Mouse (Mus musculus): ENCODE measurements around the gene Ciz1. TPM values are rescaled to one million over a fixed set of nuclear protein-coding genes. Genes with fewer than 3 reads are reported as not detected.

Ciz1 gene
- polyA plus RNA-seq, 1 experiment, result 252 TPM

DNA sequence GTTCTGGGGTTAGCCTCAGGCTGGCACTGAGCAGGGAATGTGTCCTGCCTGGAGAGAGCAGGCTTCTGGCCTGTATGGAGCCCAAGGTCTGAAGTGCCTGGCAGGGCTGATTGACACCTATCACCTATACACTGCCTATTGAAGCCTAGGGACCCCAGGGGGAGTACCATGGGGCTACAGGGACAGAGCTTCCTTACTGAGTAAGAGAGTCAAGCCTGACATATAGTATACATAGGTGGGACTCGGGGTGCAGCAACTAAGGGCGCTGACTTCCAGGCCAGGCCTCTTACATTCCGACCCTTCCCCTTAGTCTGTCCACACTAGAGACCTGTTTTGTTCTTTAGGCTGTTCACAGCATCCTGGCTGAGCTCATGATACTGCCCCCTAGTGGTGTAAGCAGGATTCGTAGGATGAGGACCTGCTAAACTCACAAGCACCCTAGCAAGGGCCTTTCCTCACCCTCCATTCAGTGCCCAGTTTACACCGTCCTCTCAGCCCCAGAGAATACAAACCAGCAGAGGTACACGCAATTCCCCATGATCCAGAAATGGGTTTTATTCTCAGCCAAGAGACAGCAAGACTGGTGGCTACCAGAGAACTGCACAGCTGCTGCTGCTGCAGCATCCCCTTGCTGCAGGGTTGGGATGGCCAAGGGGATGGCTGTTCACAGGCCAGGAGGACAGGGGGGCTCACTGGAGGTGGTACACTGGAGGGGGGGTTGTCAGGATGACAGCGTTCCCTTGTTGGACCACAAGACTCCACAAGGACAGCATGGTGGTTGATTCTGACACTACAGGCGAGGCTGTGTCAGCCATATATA is 44.0 kb upstream of the Ciz1 start:
- Histone ChIP-seq H3K36me3 (ENCODE audit: control insufficient read depth, insufficient read depth, low read length) (peaks cover 22% of the 10 kb centered on the region), H3K4me1 (ENCODE audit: control insufficient read depth, insufficient read depth, insufficient read length) (peaks cover 14% of the 10 kb centered on the region), H3K4me3 (ENCODE audit: extremely low read depth, insufficient read depth, insufficient read length) (no peak overlapping the region), H3K27me3 (ENCODE audit: control insufficient read depth, insufficient read depth, low read length) (peaks cover 10% of the 10 kb centered on the region), H3K27ac (ENCODE audit: insufficient read depth, low read length) (no peak overlapping the region)
- peak; percentile 19 to 42 for DNase-seq (ENCODE audit: low read depth in 1 of 2, low spot score in 2 of 2)
- 73% methylated on average over 8 of the region's 8 CpGs for WGBS
- TF ChIP-seq POLR2A (IDR thresholded peaks at IDR 0.05; ENCODE audit: low read depth, low read length) (no peak), CTCF (IDR thresholded peaks at IDR 0.05; ENCODE audit: extremely low read depth, insufficient read depth, insufficient read length, insufficient replicate concordance) (no peak)

DNA sequence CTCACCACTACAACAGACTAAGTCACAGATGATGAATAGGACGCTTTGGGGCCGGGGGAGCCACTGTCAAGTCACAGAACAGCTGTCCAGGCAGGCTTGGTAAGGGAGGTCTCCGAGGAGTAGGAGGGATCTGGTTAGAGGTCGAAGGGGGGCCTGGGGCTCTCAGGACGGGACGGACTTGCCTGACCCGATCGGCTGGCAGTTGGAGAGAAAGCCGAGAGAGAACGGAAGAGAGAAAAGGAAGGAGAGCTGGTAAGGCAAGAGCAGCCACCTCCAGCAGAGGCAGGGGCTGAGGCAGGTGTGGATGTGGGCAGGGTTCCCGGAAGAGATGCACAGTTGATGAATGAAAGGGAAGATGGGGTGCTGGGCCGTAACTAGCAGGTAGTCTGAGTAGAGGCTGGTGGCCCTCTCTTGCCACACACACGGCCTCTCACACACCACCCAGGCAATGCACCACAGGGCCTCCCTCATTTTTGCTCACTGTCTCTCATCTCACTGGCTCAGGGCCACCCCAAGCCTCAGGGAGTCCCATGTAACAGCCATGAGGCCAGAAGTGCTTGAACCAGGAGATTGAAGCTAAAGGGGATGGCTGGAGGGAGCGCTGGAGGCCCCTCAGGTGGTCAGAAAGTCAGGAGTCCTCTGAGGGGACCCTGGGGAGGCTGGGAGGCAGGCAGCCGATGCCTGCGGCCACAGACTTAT is 43.1 kb upstream of the Ciz1 start:
- Histone ChIP-seq H3K4me1 (ENCODE audit: control insufficient read depth, insufficient read depth, insufficient read length) (peaks cover 14% of the 10 kb centered on the region), H3K4me3 (ENCODE audit: extremely low read depth, insufficient read depth, insufficient read length) (no peak overlapping the region), H3K36me3 (ENCODE audit: control insufficient read depth, insufficient read depth, low read length) (peaks cover 15% of the 10 kb centered on the region), H3K27ac (ENCODE audit: insufficient read depth, low read length) (no peak overlapping the region), H3K27me3 (ENCODE audit: control insufficient read depth, insufficient read depth, low read length) (peaks cover 10% of the 10 kb centered on the region)
- 89% methylated on average over 16 of the region's 16 CpGs for WGBS
- DNase-seq (ENCODE audit: low read depth in 1 of 2, low spot score in 2 of 2), result no peak
- TF ChIP-seq POLR2A (IDR thresholded peaks at IDR 0.05; ENCODE audit: low read depth, low read length), result no peak
- no peak for TF ChIP-seq CTCF (IDR thresholded peaks at IDR 0.05; ENCODE audit: extremely low read depth, insufficient read depth, insufficient read length, insufficient replicate concordance)

DNA sequence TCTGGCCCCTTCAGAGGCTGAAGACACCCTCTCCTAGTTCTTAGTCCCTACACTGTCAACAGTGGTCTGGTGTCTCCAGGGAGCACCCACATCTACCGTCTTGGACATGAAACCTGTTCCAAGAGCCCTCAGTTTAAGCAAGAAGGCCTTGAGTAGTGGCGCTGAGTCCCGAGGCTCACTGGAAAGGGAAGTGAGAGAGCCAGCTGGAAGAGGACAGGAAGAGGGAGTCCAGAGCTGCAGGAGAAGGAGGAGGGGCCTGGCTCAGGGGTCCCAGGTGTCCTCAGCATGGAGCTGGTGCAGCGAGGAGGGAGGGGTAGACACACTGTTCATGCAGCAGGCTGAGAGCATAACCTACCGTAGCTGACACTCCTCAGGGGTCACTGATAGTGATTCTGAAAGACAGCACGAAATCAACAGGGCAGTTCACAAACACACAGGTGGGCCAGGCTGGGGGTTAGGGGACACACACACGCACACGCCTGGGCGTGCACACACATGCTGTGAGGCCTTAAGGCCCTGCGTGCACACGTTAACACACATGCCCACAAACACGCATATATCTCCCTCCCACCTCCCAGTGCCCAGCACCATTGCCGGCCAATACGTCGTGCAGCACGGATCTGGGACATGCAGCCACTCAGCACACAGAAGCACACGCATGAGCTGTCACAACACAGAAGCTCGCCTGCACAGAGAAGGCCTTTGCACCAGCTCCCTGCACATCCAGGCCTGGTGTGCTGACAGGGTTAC is 41.9 kb upstream of the Ciz1 start:
- 77% methylated on average over 18 of the region's 18 CpGs for WGBS
- no peak for TF ChIP-seq CTCF (IDR thresholded peaks at IDR 0.05; ENCODE audit: extremely low read depth, insufficient read depth, insufficient read length, insufficient replicate concordance)
- no peak for TF ChIP-seq POLR2A (IDR thresholded peaks at IDR 0.05; ENCODE audit: low read depth, low read length)
- no peak overlapping the region for H3K4me3 ChIP-seq (ENCODE audit: extremely low read depth, insufficient read depth, insufficient read length)
- no peak for DNase-seq (ENCODE audit: low read depth in 1 of 2, low spot score in 2 of 2)
- H3K27me3 ChIP-seq (ENCODE audit: control insufficient read depth, insufficient read depth, low read length), result peaks cover 10% of the 10 kb centered on the region
- H3K4me1 ChIP-seq (ENCODE audit: control insufficient read depth, insufficient read depth, insufficient read length), result peaks cover 14% of the 10 kb centered on the region
- no peak overlapping the region for H3K27ac ChIP-seq (ENCODE audit: insufficient read depth, low read length)
- peaks cover 12% of the 10 kb centered on the region for H3K36me3 ChIP-seq (ENCODE audit: control insufficient read depth, insufficient read depth, low read length)

DNA sequence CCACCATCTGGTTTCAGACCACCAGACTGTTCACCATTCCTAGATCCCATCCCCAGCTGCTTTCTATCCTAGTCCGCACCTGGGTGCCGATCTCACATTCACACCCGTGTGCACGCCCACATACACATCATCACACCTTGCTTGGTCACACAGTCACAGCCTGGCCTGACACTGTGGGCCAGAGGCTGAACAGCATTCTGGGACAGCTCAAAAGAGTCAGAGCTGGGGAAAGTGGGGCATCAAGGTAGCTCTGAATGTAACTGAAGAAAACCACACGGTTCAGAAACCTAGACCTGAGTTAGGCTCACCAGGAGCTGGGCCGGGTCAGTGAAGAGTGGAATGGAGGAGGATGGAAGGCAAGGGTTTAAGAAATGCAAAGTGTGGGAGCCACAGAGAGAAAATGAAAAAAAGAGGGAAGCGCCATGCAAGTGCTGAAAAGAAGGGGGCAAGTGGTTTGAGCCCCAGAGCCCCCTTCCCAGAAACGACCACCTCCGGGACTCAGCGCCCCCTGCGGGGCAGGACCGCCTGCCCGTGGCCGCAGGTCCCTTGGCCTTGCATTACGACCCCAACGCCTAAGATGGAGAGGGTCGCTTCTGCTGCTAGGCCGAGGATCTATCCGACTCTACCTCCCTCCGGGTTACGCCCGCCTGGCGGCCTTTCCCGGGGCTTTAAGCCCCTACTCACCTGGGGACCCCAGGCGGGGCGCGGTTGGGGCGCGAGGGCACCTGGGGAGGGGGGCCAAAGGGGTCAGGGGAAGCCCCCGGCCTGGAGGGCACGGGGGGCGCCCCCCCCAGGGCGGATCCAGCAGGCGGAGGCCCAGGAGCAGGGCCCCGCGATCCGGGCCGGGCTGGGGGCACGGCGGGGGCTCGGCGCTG is 40.4 kb upstream of the Ciz1 start:
- no peak for DNase-seq (ENCODE audit: low read depth in 1 of 2, low spot score in 2 of 2)
- H3K4me1 ChIP-seq (ENCODE audit: control insufficient read depth, insufficient read depth, insufficient read length), result peaks cover 14% of the 10 kb centered on the region
- no peak for TF ChIP-seq POLR2A (IDR thresholded peaks at IDR 0.05; ENCODE audit: low read depth, low read length)
- no peak for TF ChIP-seq CTCF (IDR thresholded peaks at IDR 0.05; ENCODE audit: extremely low read depth, insufficient read depth, insufficient read length, insufficient replicate concordance)
- H3K27ac ChIP-seq (ENCODE audit: insufficient read depth, low read length), result no peak overlapping the region
- peaks cover 10% of the 10 kb centered on the region for H3K27me3 ChIP-seq (ENCODE audit: control insufficient read depth, insufficient read depth, low read length)
- H3K4me3 ChIP-seq (ENCODE audit: extremely low read depth, insufficient read depth, insufficient read length), result peak overlapping the region; percentile 16; the same call in 1 of the 2 replicates
- peaks cover 2% of the 10 kb centered on the region for H3K36me3 ChIP-seq (ENCODE audit: control insufficient read depth, insufficient read depth, low read length)
- WGBS, result 12% methylated on average over 42 of the region's 42 CpGs

DNA sequence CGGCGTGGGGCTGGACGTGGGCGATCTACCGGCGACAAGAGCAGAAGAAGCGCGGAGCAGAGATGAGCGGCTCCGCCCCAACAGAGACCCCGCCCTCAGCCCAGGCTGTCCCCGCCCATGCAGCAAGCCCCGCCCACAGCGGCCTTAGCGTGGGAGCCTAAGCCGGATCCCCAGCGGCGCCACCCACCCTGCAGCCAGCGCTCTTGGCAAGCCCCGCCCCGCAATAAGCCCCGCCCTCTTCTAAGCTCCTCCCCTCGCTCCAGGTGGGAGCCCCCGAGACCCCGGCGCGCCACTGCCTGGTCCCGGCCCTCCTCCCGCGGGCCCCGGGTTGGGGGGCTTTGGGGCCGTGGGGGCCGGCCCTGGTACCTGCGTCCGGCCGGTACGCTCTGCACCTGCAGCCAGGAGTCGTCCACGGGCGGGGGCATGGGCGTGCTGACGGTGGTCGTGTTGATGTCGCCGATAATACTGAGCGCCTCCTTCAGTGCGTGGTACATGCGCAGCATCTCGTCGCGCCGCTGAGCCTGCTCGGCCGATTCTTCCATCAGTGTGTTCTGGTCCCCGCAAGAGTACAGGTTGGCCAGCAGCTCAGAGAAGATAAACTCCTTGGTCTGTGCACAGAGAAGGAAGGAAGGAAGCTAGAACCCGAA is 39.7 kb upstream of the Ciz1 start:
- peak; percentile 54 to 78 for DNase-seq (ENCODE audit: low read depth in 1 of 2, low spot score in 2 of 2)

More for the DNA sequence above, 39.7 kb upstream of the Ciz1 start:
- Histone ChIP-seq H3K36me3 (ENCODE audit: control insufficient read depth, insufficient read depth, low read length) (no peaks in the 10 kb centered on the region), H3K4me3 (ENCODE audit: extremely low read depth, insufficient read depth, insufficient read length) (peak overlapping the region; percentile 16; the same call in 1 of the 2 replicates), H3K27me3 (ENCODE audit: control insufficient read depth, insufficient read depth, low read length) (peaks cover 10% of the 10 kb centered on the region), H3K27ac (ENCODE audit: insufficient read depth, low read length) (no peak overlapping the region), H3K4me1 (ENCODE audit: control insufficient read depth, insufficient read depth, insufficient read length) (peaks cover 14% of the 10 kb centered on the region)
- TF ChIP-seq POLR2A (IDR thresholded peaks at IDR 0.05; ENCODE audit: low read depth, low read length), result no peak
- no peak for TF ChIP-seq CTCF (IDR thresholded peaks at IDR 0.05; ENCODE audit: extremely low read depth, insufficient read depth, insufficient read length, insufficient replicate concordance)
- 2% methylated on average over 56 of the region's 56 CpGs for WGBS

Data from spleen, adult 2 months (tissue).